Mouse (Mus musculus) lung, postnatal 4 days (tissue): ENCODE data around the gene Phgr1.

Source experiments
- DNase-seq, 2 experiments: peaks; one replicate each; pipeline ENCODE4 v3.0.0; 2021

Gene Phgr1

GRCm38 (mm10) chr2:118772158-118772874 is at the start of gene Phgr1:
Phgr1 (plus strand) TSS chr2:118772769.
- no peak for DNase-seq

DNA sequence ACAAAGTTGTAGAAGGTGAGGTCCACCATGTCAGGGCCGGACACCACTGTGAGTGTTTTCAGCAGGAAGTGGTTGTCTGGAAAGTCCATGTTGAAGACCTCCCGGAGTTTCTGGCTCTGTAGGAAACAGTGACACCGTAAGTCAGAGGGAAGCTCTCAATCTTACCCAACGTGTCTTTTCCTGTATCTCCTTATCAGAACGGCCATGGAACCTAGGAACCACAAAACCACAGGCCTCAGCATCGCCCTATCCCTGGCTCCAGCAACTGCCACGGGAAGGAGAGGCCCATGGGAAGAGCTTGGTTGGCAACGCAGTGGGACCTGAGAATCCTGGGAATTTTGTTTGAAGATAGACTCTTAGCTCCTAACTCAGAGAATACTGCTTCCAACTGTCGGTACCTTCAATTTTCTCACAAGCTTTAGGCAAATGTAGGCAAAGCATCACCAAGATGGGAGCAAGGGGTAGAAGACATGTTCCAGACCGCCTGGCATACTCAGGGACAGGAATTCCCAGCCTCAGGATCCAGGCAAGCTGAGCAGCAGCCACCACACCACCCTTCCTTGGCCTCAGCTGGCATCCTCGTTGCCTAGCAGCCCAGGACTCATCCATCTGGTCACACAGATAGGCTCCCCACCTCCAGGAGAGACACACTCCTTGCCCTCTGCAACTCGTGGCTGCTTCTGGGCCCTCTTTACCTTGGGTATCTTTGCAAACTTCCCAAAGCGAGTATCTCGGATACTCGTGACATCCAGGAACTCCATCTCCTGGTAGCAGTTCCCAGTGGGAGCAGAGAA is 48.7 kb upstream of the Phgr1 start:
- DNase-seq = peak in 1 of 2 experiments; percentile 15

- DNase-seq = peak in 1 of 2 experiments; percentile 6
Measured at GRCm38 (mm10) chr2:118725511-118725910, 47.1 kb upstream of the Phgr1 start.

DNA sequence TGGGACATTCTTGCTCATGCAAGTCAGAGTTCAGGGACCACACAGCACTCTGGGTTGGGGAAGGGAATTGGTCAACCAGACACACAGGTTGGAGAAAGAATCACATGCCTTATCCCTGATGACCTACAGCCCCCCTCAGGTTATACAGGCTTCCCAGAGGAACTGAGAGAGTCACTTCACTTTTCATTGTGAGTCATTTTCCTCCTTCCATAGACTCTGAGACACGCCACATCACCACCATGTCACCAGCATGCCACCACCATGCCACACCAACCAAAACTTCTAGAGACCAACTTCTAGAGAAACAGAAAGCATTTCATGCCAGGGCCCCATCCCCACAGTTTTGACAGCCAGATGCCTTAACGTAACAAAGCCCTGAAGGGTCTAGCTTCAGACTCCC is 45.7 kb upstream of the Phgr1 start:
- peak in 1 of 2 experiments; percentile 12 for DNase-seq

GRCm38 (mm10) chr2:118727911-118728310 is 44.7 kb upstream of the Phgr1 start:
- DNase-seq = peak in 1 of 2 experiments; percentile 72

DNA sequence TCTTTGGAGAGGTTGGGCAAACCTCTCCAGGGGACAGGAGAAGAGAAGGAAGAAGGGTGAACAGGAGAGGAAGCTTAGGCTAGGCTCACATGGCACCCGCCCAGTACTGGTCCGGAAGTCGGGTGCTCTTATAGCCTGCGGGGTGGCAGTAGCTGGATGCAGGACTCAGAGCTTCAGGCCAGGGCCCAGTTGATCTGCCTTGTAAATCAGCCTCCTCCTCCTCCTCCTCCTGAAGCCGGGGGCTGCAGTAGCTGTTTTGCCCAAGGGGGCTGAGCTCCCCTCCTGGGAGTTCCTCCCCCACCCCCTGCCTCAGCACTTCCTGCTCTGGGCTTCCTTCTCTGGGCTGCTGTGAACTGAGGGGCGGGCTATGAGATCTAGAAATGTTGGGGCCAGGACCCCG is 44.2 kb upstream of the Phgr1 start, which contains the start of gene Plcb2:
Gene Plcb2, minus strand, starts transcription at position 102 of the 400 bp plus-strand sequence.
- DNase-seq = peak; percentile 66 to 73

DNA sequence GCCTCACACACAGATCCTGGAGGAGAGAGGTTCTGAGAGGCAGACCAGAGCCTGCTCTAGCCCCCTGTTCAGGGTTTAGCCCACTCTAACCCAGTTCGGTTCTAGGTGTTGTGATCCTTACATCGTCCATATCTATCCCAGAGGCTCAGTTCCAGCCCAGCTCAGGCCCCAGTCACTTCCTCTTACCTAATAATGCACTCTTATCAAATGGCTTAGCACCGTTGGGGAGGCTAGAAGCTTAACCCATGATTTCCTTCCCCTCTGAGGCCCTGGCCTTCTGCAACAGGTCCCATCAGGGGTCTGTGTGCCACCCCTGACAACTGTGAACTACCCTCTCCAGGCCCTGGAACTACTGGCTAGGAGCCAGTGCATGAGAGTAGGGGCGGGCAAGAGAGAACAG is 43.4 kb upstream of the Phgr1 start:
- no peak for DNase-seq

GRCm38 (mm10) chr2:118729816-118730621 is 42.5 kb upstream of the Phgr1 start:
- DNase-seq = no peak

DNA sequence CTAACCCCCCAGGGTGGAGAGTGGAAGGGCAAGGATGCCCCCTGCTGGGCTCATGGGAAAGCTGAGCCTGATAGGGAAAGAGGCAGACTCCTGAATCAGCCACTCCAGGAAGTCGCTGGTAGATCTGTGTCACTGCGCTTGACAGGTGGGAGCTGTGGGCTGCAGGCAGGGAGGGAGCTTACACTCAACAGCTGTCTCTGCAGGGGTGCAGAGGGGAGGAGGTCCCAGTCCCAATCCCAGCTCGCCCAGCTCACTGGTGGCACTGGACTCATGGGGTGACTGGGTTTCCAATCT is 42.0 kb upstream of the Phgr1 start:
- DNase-seq = peak; percentile 80 to 85

GRCm38 (mm10) chr2:118731981-118732380 is 40.6 kb upstream of the Phgr1 start:
- peak in 1 of 2 experiments; percentile 5 for DNase-seq

- DNase-seq = peak in 1 of 2 experiments; percentile 11
Measured at GRCm38 (mm10) chr2:118733341-118733740, 39.2 kb upstream of the Phgr1 start.

GRCm38 (mm10) chr2:118740341-118740740 is 32.2 kb upstream of the Phgr1 start:
- DNase-seq = no peak

DNA sequence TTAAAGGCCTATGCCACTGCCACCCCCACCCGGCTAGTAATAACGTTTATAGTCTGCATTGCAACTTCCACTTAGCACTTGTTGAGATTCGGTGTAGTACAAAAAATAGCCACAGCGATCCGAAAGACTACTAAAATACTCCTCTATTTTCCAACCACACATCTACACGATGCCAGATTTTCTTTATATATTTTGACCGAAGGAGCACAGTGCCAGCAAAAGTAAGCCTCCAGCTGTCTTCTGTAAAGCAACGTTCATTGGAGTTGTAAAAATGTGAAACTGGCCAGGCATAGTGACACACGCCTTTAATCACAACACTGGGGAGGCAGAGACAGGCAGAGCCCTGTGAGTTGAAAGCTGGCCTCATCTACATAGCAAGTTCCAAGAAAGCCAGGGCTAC is 31.4 kb upstream of the Phgr1 start:
- peak in 1 of 2 experiments; percentile 10 for DNase-seq

DNA sequence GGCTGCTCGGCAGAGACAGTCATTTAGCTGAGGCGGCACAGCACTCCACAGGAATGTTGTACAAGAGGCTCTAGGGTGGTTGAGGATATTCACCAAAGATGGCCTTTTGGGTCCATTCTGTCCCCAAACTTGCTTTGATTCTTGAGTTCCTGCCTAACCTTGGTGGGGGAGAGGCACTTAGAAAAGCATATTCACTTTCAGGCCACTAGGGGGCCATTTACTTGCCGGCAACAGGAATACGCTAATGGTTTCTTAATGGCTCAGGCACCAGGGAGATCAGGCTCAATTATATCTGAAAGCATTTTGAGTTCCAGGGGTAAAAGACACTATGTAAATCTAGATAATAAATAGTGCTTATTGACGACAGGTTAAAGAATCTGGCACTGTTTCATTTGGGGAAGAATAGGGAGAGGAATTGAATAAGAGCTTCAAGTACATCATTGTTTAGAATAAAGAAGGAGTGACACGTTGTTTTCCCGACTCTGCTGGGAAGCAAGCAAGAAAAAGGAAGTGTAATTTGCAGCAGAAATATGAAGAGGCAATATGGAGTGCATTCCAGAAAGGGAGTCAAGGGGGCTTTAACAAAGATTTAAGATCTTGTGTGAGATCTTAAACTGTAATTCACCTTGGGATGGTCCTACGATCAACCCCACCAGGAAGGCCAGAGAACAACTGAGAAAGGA is 29.2 kb upstream of the Phgr1 start:
- DNase-seq = peak; percentile 20 to 61

DNA sequence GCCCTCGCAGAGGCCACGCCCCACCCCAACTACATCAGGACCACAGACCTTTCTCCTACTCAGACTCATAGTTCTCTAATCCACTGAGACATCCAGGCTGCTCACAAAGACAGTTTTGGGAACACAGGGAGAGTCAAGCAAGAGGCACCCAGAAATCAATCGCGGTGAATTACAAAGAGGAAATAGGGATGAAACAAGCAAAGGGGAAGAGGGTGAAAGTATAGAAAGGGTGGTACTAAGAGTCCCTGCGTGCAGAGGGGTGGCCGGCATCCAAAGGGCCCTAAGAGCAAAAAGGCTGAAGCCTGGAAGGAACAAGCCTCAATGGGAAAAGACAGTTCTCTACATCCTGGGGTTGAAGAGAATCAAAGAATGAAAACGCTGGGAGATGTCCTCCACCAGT is 27.9 kb upstream of the Phgr1 start:
- no peak for DNase-seq

GRCm38 (mm10) chr2:118745232-118745884 is 27.2 kb upstream of the Phgr1 start, which contains the start of gene Inafm2:
Inafm2 (plus strand) TSS chr2:118745758.
- peak; percentile 92 to 97 for DNase-seq

GRCm38 (mm10) chr2:118745915-118746901 is 26.4 kb upstream of the Phgr1 start:
- DNase-seq = peak; percentile 62

GRCm38 (mm10) chr2:118747301-118747960 is 25.1 kb upstream of the Phgr1 start:
- DNase-seq = peak; percentile 70 to 75

GRCm38 (mm10) chr2:118749341-118749884 is 23.2 kb upstream of the Phgr1 start:
- DNase-seq = no peak

- DNase-seq = no peak
Measured at GRCm38 (mm10) chr2:118750476-118750875, 22.1 kb upstream of the Phgr1 start.
